Mouse (Mus musculus): Measurements from ENCODE around the gene Snapin.

DNA sequence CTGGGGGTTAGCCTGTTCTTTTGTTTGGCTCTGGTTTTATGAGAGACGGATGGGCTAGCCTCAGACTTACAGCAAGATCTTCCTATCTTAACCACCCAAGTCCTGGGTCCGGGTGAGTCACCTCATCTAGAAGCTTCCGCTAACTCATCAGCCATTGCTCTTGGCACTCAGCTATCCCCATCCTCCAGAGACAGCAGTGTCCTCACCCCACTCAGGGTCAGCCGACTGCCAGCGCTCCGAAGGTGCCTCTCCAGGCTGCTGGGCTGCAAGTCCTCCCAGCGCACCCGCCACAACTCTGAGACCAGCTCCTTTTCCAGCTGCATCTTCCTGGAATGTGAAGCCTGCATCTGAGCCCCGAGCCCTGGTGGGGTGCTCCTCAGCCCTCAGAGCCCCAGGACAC is 31.1 kb downstream of the Snapin start:
- TF ChIP-seq CTCF (IDR thresholded peaks at IDR 0.05; ENCODE audit: borderline replicate concordance, insufficient read depth, low read depth, low read length) = no peak
- no peak for TF ChIP-seq POLR2A (IDR thresholded peaks at IDR 0.05; ENCODE audit: borderline replicate concordance, insufficient read depth, low read length)
